Mouse (Mus musculus) olfactory bulb, adult 2 months (tissue): ENCODE data around the gene Fgfr2. TPM values are rescaled to one million over a fixed set of nuclear protein-coding genes. Genes with fewer than 3 reads are reported as not detected.

Experiments used
- H3K27ac ChIP-seq: fragments of 200-500 bp; 2 replicates; pipeline ENCODE4 v1.5.1; 2012; ENCODE audit warnings: low read depth, low read length; ENCODE audit not compliant: insufficient read depth
- H3K4me1 ChIP-seq: fragments of 200-500 bp; 2 replicates; pipeline ENCODE4 v1.6.1; 2012; ENCODE audit warnings: low read length; ENCODE audit not compliant: control insufficient read depth, insufficient read depth
- H3K4me3 ChIP-seq: fragments of 200-500 bp; 2 replicates; pipeline ENCODE4 v1.5.1; 2012; ENCODE audit warnings: mild to moderate bottlenecking, low read depth, low read length, moderate library complexity; ENCODE audit not compliant: insufficient read depth
- CTCF ChIP-seq: fragments of 200-500 bp; IDR thresholded peaks from 2 replicates; pipeline ENCODE4 v1.5.1; 2012; ENCODE audit warnings: low read depth, mild to moderate bottlenecking, low read length, moderate library complexity; ENCODE audit not compliant: insufficient read depth
- POLR2A ChIP-seq: fragments of 200-500 bp; IDR thresholded peaks from 2 replicates; pipeline ENCODE4 v1.6.1; 2012; ENCODE audit warnings: mild to moderate bottlenecking, low read depth, low read length, moderate library complexity; ENCODE audit not compliant: insufficient read depth
- WGBS: fragments of 180-500 bp; shearing (Covaris S2); methylation state at CpG from one replicate; pipeline ENCODE4 v1.1.7; 2018; 5-methylcytosine and 5-hydroxymethylcytosine counted together
- polyA plus RNA-seq: library from polyadenylated mRNA; stranded (reverse); fragments of >200 nt; gene quantifications from 2 replicates; pipeline ENCODE4 v1.2.4, GENCODE M21; 2012; ENCODE audit warnings: low replicate concordance; ENCODE audit not compliant: missing spikeins, insufficient read depth, insufficient read length

Fgfr2 gene
- polyA plus RNA-seq, 1 experiment, result not detected

DNA sequence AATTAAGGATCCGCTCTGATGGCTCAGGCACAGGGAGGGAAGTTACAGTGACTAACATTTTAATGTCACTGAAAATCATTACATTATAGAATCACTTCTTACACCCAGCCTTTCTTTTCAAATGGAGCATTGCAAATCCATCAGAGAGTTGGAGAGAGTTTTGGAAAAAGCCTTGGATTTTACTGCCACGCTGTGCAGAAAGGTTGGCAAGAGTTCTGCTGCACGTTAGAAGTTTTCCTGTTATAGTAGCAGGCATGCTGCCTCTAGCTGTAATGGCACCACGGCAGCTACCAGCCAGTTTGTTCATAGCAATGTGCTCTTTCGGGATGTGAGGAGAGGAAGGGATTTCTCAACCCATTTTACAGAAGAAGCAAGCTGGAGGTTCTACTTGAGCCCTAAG lies 948.4 kb downstream of the Fgfr2 start:
- TF ChIP-seq POLR2A (no peak), CTCF (no peak)
- Histone ChIP-seq H3K4me1 (peaks cover 8% of the 10 kb centered on the region), H3K4me3 (no peak overlapping the region), H3K27ac (no peak overlapping the region)
- WGBS, result 54% methylated on average over 5 of the region's 5 CpGs

DNA sequence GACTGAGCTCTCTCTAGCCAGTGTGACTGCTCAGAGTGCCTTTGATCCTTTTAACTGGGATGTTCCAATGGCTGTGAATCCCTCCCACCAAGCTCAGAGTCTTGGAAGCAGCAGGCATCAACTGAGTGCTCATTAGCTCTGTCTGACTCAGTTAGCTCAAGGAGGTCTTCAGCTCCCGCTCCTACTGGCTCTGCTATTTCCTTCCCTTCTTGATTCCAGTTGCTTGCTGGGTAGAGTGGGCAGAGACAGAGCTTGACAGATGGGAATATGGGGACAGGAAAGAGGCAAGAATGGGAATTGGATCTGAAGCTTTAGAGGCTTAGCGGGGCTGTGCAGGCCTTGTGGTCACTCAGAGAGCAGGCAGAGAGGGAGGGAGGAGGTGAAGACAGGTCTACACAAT lies 948.9 kb downstream of the Fgfr2 start:
- H3K27ac ChIP-seq, result no peak overlapping the region
- TF ChIP-seq CTCF (no peak), POLR2A (no peak)
- 48% methylated on average over 2 of the region's 2 CpGs for WGBS
- no peak overlapping the region for H3K4me3 ChIP-seq
- H3K4me1 ChIP-seq, result peaks cover 8% of the 10 kb centered on the region

DNA sequence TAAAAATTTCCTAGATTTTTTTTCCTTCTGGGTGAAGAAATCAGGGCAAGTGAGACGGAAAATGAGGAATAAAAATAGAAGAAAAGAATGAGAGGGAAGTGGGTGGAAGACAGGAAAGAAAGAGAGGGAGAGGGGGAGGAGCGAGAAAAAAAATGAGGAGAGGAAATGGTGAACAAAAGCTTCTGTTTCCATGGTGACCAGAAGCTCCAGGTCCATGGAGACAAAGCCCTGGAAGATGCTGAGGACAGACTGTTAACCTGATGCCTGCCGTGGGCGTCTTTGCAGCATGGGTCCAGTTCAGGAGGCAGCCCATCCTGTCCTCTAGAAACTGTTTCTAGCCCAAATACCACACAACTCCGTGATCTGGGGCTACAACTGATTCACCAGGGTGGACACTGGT lies 950.9 kb downstream of the Fgfr2 start:
- TF ChIP-seq POLR2A, result no peak
- TF ChIP-seq CTCF, result no peak
- Histone ChIP-seq H3K27ac (no peak overlapping the region), H3K4me1 (peaks cover 8% of the 10 kb centered on the region), H3K4me3 (no peak overlapping the region)
- 31% methylated on average over 5 of the region's 5 CpGs for WGBS

DNA sequence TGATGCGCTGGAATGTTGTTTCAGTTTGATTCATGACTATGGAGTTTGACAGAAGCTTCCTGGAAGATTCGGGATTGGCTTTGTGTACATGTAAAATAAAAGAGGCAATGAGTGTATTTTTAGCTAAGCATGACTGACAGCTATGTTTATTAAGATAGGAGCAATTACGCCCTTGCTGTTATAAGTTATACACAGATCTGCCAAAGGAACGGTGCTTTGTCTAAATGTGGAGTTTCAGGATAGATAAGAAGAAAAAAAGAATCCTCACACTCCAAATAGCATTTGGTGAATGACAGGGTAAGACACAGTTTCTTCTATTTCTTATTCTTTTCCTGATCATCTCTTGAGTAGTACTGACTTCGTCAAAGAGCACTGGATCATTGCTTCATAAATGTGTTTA lies 951.4 kb downstream of the Fgfr2 start:
- no peak overlapping the region for H3K27ac ChIP-seq
- TF ChIP-seq CTCF, result no peak
- TF ChIP-seq POLR2A, result no peak
- H3K4me1 ChIP-seq, result peaks cover 8% of the 10 kb centered on the region
- WGBS, result 58% methylated on average over 5 of the region's 5 CpGs
- H3K4me3 ChIP-seq, result no peak overlapping the region

DNA sequence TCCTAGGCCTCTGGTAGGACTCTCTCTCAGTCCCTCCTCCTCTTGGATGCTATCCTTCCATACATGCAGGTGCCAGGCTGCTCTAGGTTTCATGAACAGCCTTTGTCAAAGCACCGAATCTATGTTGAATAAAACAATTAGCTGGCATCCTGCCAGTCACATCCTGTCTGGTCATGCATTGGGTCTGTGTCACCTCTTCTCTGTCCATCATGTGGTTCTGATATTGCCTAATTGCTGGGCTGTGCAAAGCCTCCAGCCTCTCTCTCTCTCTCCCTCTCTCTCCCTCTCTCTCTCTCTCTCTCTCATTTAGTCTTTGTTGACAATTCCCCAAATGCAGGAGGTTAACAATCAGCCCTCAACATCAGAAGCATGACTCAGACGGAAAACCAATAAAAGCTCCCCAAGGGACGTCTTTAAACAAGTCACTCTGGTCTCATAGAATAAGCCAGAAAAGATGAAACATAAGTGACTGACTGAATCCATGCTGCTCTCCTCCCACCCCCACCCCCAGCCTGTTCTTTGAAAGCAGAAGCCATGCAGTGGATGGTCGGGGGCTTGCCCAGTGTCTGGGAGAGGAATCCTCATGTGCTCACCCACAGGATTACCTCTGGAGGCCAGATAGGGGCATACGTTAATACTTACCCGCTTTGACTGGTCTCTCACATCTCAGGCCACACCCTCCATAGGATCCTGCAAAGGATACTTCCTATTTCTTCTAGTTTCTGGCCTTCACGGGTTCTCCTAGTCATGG lies 953.6 kb downstream of the Fgfr2 start:
- no peak for TF ChIP-seq POLR2A
- no peak for TF ChIP-seq CTCF
- no peak overlapping the region for H3K27ac ChIP-seq
- H3K4me1 ChIP-seq, result peaks cover 8% of the 10 kb centered on the region
- no peak overlapping the region for H3K4me3 ChIP-seq
- 74% methylated on average over 7 of the region's 7 CpGs for WGBS

DNA sequence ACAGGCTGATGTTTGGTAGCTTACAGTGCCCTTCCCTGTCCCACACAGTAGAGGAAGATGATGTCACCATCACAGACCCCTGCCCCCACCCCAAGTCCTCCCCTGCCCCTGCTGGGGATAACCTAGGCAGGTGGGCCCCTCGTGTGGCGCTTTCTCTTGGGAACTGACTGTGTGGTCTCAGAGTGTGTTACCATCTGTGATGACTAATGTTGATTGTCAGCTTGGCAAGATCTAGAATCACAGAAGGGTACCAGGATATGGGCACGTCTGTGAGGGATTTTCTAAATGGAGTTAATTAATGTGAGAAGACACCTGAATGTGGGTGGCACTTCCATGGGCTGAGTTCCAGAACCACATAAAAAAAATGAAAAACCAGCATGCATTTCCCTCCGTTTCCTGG lies 955.9 kb downstream of the Fgfr2 start:
- H3K27ac ChIP-seq, result no peak overlapping the region
- TF ChIP-seq POLR2A (no peak), CTCF (no peak)
- WGBS, result 78% methylated on average over 4 of the region's 4 CpGs
- no peak overlapping the region for H3K4me3 ChIP-seq
- peaks cover 1% of the 10 kb centered on the region for H3K4me1 ChIP-seq

DNA sequence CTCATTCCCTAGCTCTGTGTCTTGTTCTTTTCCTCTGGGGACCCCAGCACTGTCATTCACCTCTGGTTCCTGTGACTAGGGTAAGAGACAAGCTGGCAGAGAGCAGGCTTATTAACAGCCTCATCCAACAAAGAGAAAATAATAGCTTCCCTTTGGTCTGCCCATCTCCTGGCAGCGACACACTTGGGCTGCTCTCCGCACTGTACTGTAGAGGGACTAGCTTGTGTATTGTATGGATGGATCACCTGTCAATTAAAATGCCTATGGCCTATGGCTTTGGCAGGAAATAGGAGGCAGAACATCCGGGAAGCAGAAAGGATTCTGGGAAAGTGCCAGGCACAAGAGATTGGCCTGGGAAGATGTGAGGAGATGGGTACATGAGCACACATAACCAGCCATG lies 960.9 kb downstream of the Fgfr2 start:
- TF ChIP-seq POLR2A (no peak), CTCF (no peak)
- H3K27ac ChIP-seq, result no peak overlapping the region
- H3K4me1 ChIP-seq, result peaks cover 4% of the 10 kb centered on the region; the same call in 1 of the 2 replicates
- WGBS, result 56% methylated on average over 3 of the region's 3 CpGs
- no peak overlapping the region for H3K4me3 ChIP-seq

DNA sequence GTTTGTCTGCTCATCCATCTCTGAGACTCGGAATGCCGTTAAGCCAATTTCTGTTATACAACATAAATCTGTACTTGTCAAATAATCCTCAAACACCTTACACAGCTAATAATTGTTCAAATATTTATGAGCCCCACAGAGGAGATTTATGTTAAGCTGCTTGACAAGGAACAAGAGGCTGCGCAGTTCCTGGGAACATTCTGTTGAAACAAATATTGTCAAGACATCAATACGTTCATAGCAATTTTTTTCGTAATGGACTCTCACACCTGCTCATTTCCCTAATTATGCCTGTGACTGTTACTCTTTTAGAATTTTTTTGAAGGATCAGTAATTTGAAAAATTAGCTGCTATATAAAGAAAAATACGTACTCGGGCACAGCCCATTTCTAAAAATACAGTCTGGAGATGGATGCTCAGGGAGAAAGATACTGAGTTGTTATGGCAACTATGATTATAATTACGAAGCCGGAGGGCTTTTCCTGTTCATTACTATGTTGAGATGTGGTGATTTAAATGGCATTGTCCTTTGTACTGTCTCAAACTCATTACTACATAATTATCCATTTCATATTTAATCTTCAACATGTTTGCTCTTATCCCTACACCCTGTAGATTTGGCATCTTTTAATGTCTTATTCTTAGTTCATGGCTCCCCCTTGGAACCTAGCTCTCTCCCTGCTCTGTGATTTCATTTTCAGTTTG lies 964.7 kb downstream of the Fgfr2 start:
- H3K4me1 ChIP-seq, result peaks cover 26% of the 10 kb centered on the region
- H3K27ac ChIP-seq, result peak overlapping the region; percentile 64; the same call in 1 of the 2 replicates
- WGBS, result 45% methylated on average over 9 of the region's 9 CpGs
- TF ChIP-seq POLR2A (no peak), CTCF (no peak)
- no peak overlapping the region for H3K4me3 ChIP-seq

DNA sequence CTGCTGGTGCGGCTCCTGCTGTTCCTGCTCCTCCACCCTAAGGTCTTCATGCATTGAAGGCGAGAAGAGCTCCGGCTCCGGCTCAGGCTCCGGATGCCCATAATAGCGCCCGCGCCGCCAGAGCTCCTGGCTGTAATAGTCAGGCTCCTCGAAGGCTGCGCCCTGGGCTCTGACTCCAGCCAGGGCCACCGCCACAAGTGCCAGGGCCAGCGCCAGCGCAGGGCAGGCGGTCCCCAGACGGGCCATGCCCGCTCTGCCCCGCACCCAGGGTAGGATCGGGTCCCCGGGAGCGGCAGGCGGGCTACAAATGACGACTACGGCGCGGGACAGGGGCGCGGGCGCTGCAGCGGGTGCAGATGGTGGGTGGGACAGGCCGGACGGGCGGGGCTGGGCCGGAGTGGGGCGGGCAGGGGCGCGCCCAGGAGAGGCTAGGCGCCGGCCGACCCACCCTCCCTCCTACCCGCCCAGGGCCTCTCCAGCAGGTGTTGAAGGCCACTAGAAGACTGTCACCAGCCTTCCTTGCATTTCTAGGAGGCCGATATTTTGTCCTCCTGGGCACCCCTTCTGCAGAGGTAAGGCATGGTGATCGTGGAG lies 968.7 kb downstream of the Fgfr2 start, which contains the start of gene Cpxm2:
Gene Cpxm2 (minus strand): TSS at position 372 of the 594 bp plus-strand sequence.
- 17% methylated on average over 43 of the region's 43 CpGs for whole genome bisulfite sequencing
- H3K27ac ChIP-seq, result no peak within 1 kb of the TSS
- peaks cover 27% of the 10 kb centered on the region for H3K4me1 ChIP-seq

More for the DNA sequence above, 968.7 kb downstream of the Fgfr2 start, which contains the start of gene Cpxm2:
- TF ChIP-seq POLR2A (no peak), CTCF (no peak)
- H3K4me3 ChIP-seq, result peak within 1 kb of the TSS; percentile 31
